Mouse (Mus musculus): ENCODE results near the gene Pex14.

DNA sequence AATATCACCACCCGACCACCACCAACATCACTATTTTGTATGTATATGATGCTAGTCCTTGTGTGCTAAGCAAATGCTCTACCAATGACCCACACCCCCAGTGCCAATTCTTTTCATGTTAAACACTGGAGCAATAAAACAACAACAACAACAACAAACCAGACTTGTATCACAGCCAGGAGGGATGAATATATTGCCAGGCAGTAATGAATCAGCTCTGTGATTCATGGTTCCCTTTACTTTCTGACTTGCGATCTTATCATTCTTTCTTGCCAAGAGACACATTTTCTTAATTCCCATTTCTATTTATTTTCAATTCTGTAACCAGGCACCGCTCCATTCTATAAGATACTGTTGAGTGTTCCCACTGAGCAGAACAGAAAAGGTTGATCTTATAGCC lies 1.8 kb upstream of the Pex14 start:
- no peak for TF ChIP-seq POLR2A (IDR thresholded peaks at IDR 0.05; ENCODE audit: low read depth, low read length)
- no peak for TF ChIP-seq CTCF (IDR thresholded peaks at IDR 0.05; ENCODE audit: extremely low read depth, insufficient read length, insufficient replicate concordance, low read depth, low read length)
